Mouse (Mus musculus): ENCODE measurements around the gene Rabggta. TPM values are rescaled to one million over a fixed set of nuclear protein-coding genes. Genes with fewer than 3 reads are reported as not detected.

Rabggta gene
- polyA plus RNA-seq, 1 experiment: 11.5 TPM

DNA sequence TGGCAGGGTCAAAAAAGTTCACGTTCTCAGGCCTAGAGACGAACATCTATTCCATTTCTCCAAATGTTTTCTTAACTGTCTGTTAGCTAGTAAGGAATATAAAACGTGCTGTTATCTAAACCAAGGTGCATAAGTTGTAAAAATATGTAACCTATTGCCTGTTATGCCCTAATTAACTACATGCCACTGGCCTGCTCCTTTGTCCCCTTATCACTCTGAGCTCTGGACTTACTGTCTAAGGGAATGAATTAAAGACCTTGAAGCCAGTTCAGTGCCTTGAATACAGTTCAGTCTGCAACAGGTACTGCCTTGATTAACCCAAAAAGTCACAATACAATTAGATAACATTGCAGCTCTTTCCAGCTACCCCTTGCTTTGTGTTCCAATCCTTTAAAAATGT lies 13.3 kb upstream of the Rabggta start:
- no peak overlapping the region for H3K27ac ChIP-seq (ENCODE audit: insufficient read depth, low read length)
- H3K4me3 ChIP-seq (ENCODE audit: insufficient read depth, low read length): no peak overlapping the region
- TF ChIP-seq POLR2A (IDR thresholded peaks at IDR 0.05; ENCODE audit: low read depth, low read length) (no peak), CTCF (IDR thresholded peaks at IDR 0.05; ENCODE audit: borderline replicate concordance, insufficient read depth, low read length) (no peak)
- no peaks in the 10 kb centered on the region for H3K4me1 ChIP-seq (ENCODE audit: control insufficient read depth, insufficient read depth, low read length)

DNA sequence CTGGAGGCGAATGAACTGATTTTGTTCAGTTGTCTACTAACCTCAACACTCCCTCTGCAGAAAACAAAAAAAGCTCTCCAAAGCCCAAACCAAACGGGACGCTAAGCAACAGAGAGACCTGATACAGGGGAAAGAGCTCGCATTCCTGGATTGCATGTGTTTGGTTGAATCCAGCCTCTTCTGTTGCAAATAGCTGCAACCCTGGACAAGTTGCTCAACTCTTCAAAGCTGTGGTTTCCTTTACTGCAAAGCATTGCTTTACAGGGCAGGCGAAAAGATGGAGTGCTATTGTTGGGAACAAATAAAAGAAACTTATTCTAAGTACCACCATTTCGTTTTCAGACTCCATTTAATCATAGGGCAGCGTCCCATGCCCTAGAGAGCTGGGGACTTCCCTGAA lies 12.8 kb upstream of the Rabggta start:
- no peak overlapping the region for H3K4me3 ChIP-seq (ENCODE audit: insufficient read depth, low read length)
- TF ChIP-seq CTCF (IDR thresholded peaks at IDR 0.05; ENCODE audit: borderline replicate concordance, insufficient read depth, low read length): no peak
- no peak for TF ChIP-seq POLR2A (IDR thresholded peaks at IDR 0.05; ENCODE audit: low read depth, low read length)
- no peaks in the 10 kb centered on the region for H3K4me1 ChIP-seq (ENCODE audit: control insufficient read depth, insufficient read depth, low read length)
- no peak overlapping the region for H3K27ac ChIP-seq (ENCODE audit: insufficient read depth, low read length)

DNA sequence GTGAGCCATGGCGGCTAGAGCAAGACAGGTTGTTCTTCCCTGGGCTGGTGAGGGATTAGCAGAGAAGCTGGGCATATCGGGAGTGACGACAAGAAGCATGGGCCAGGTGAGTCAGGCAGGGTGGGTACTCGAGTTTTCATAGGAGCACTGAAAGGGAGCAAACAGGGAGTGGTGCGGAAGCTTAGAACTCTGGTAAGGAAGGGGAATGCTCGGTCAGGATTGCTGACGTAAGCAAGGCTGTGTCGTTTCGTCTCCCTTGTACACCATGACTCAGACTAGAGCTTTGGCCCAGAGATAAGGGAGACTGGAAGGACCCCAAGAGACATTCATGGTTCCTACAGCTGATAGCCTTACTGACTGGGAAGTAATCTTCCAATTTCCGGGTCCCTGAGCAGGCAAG lies 11.8 kb upstream of the Rabggta start:
- no peak overlapping the region for H3K4me3 ChIP-seq (ENCODE audit: insufficient read depth, low read length)
- no peaks in the 10 kb centered on the region for H3K4me1 ChIP-seq (ENCODE audit: control insufficient read depth, insufficient read depth, low read length)
- H3K27ac ChIP-seq (ENCODE audit: insufficient read depth, low read length): no peak overlapping the region
- TF ChIP-seq POLR2A (IDR thresholded peaks at IDR 0.05; ENCODE audit: low read depth, low read length) (no peak), CTCF (IDR thresholded peaks at IDR 0.05; ENCODE audit: borderline replicate concordance, insufficient read depth, low read length) (no peak)

DNA sequence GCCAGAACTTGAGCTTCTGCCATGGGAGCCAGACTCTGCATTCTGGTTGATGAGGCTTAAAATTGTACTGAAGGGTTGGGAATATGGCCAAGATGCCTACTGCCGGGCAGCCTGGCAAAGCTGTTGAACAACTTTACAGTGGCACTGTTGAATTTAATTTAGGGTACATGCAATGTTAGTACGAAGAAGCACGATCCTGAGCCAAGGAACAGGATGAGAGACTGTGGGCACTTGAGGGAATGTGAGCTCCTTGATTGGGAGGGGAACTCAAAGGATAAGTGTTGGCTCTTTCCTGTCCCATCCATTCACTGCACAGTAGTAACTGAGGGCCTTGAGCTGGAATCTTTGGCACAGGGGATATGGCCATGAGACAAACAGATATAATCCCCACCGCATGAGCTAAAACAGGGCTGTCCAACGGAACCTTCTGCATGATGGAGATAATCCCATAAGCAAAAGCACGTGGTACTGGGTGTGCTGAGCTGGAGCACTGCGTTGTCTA lies 8.5 kb upstream of the Rabggta start:
- Histone ChIP-seq H3K4me3 (ENCODE audit: insufficient read depth, low read length) (no peak overlapping the region), H3K27ac (ENCODE audit: insufficient read depth, low read length) (no peak overlapping the region), H3K4me1 (ENCODE audit: control insufficient read depth, insufficient read depth, low read length) (no peaks in the 10 kb centered on the region)
- TF ChIP-seq CTCF (IDR thresholded peaks at IDR 0.05; ENCODE audit: borderline replicate concordance, insufficient read depth, low read length): no peak
- TF ChIP-seq POLR2A (IDR thresholded peaks at IDR 0.05; ENCODE audit: low read depth, low read length): no peak

DNA sequence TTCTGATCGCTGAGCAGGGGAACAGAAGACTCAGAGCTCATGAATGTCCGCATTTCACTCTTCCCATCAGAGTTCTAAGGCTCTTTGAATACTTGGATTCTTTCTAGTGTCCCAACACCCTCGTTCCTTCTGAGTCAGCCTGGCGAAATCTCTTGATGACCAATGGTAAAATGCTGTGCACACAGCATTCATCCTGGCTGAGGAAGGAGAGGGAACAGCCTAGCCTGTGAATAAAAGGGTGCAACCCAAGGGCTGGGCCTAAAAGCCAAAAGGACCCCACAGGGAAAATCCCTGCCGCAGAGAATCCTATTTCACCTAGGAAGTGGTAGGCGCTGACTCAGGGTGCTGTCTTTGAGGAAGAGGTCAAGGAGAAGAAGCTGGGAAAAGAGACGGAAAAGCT lies 8.1 kb upstream of the Rabggta start:
- no peak overlapping the region for H3K4me3 ChIP-seq (ENCODE audit: insufficient read depth, low read length)
- no peaks in the 10 kb centered on the region for H3K4me1 ChIP-seq (ENCODE audit: control insufficient read depth, insufficient read depth, low read length)
- H3K27ac ChIP-seq (ENCODE audit: insufficient read depth, low read length): no peak overlapping the region
- TF ChIP-seq CTCF (IDR thresholded peaks at IDR 0.05; ENCODE audit: borderline replicate concordance, insufficient read depth, low read length) (no peak), POLR2A (IDR thresholded peaks at IDR 0.05; ENCODE audit: low read depth, low read length) (no peak)

DNA sequence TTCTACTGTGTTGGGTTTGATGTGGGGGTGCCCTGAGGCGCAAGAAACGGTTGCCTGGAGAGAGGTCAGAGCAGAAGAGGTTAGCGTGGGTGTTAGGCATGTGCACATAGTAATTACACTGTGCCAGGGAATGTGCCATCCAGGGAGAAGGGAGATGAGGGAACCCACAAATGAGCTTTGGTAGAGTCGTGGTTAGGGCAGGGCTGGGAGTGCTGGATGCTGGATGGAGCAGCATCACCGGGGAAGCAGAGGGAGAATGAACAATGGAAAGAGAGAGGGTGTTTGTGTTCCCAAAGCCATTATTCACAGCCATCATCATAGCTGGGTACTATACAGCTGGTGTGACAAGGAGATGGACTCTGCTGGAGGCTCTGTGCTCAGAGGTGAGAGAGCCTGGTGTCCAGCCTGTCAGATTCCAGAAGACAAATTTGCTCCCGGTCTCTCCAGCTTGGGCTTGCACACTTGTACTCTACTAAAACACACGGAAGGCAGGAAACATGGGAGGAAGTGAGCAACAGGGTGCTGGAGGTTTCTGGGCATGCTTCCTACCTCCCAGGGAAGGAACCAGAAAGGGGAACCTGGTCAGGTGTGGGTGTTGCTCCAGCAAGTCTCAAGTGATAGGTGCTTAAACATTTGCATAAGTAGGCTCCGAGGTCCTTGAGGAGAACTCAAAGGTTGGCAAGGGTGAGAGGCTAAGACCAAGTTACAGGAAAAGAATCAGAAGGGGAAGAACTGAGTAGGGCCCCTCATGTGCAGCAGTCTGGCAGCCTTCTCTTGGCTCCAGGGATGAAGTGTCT lies 6.0 kb upstream of the Rabggta start:
- no peak overlapping the region for H3K4me3 ChIP-seq (ENCODE audit: insufficient read depth, low read length)
- peaks cover 8% of the 10 kb centered on the region; the same call in 1 of the 2 replicates for H3K4me1 ChIP-seq (ENCODE audit: control insufficient read depth, insufficient read depth, low read length)
- TF ChIP-seq POLR2A (IDR thresholded peaks at IDR 0.05; ENCODE audit: low read depth, low read length): no peak
- TF ChIP-seq CTCF (IDR thresholded peaks at IDR 0.05; ENCODE audit: borderline replicate concordance, insufficient read depth, low read length): no peak
- H3K27ac ChIP-seq (ENCODE audit: insufficient read depth, low read length): no peak overlapping the region

DNA sequence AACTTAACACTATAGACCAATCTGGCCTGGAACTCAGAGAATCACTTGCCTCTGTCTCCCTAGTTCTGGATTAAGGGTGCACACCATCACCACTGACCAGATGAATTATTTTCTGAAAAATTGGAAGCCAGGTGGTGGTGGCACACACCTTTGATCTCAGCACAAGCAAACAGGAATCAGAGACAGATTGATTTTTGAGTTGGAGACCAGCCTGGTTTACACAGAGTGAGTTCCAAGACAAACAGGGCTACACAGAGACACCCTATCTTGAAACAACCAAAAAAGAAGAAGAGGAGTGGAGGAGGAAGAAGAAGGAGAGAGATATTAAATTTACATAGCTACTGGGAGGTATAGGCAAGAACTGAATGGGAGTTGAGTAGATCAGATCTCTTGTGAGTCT lies 4.2 kb upstream of the Rabggta start:
- no peak overlapping the region for H3K4me3 ChIP-seq (ENCODE audit: insufficient read depth, low read length)
- TF ChIP-seq CTCF (IDR thresholded peaks at IDR 0.05; ENCODE audit: borderline replicate concordance, insufficient read depth, low read length) (no peak), POLR2A (IDR thresholded peaks at IDR 0.05; ENCODE audit: low read depth, low read length) (no peak)
- H3K27ac ChIP-seq (ENCODE audit: insufficient read depth, low read length): no peak overlapping the region
- H3K4me1 ChIP-seq (ENCODE audit: control insufficient read depth, insufficient read depth, low read length): peaks cover 8% of the 10 kb centered on the region; the same call in 1 of the 2 replicates

DNA sequence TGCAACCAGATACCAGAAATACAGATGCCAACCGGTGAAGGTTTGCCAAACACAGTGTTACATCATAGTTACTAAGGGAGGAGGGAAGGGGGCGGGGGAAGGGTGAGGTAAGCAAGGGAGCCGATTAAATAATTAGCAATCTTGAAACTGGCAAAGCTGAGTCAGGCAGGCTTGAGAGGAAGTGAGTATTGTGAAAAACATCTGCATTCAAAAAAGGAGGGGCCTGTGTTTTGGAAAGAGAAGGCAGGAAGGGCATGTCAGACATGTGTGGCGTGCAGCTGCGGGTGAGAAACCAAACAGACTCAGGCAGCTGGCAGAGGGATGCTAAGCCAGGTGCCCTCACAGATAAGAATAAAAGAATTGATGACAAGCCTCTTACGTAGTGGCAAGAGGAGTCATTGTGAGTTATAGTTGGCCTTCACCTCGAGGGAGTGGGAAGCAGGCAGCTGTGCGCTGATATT lies 2.4 kb upstream of the Rabggta start:
- H3K4me1 ChIP-seq (ENCODE audit: control insufficient read depth, insufficient read depth, low read length): peaks cover 8% of the 10 kb centered on the region; the same call in 1 of the 2 replicates
- H3K4me3 ChIP-seq (ENCODE audit: insufficient read depth, low read length): no peak overlapping the region
- no peak overlapping the region; the same call in 1 of the 2 replicates for H3K27ac ChIP-seq (ENCODE audit: insufficient read depth, low read length)
- TF ChIP-seq POLR2A (IDR thresholded peaks at IDR 0.05; ENCODE audit: low read depth, low read length) (no peak), CTCF (IDR thresholded peaks at IDR 0.05; ENCODE audit: borderline replicate concordance, insufficient read depth, low read length) (no peak)

DNA sequence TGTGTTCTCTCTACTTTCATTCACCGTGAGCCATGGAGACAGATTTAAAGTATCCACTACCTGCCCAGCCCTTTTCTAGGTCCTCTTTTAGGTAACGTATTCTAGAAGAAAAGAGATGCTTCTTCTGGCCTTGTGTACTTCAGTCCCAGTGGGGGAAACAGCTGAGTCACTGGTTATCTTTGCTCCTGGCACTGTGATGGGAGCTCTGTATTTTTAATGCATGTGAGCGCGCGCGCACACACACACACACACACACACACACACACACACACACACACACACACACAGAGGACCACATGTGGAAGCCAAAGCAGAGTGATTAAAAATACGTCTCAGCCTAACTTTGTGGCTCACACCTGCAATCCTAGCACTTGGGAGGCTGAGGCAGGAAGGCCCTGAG lies 1.4 kb upstream of the Rabggta start:
- TF ChIP-seq POLR2A (IDR thresholded peaks at IDR 0.05; ENCODE audit: low read depth, low read length): no peak
- no peak for TF ChIP-seq CTCF (IDR thresholded peaks at IDR 0.05; ENCODE audit: borderline replicate concordance, insufficient read depth, low read length)
- Histone ChIP-seq H3K4me3 (ENCODE audit: insufficient read depth, low read length) (no peak overlapping the region), H3K27ac (ENCODE audit: insufficient read depth, low read length) (no peak overlapping the region), H3K4me1 (ENCODE audit: control insufficient read depth, insufficient read depth, low read length) (peaks cover 8% of the 10 kb centered on the region; the same call in 1 of the 2 replicates)

DNA sequence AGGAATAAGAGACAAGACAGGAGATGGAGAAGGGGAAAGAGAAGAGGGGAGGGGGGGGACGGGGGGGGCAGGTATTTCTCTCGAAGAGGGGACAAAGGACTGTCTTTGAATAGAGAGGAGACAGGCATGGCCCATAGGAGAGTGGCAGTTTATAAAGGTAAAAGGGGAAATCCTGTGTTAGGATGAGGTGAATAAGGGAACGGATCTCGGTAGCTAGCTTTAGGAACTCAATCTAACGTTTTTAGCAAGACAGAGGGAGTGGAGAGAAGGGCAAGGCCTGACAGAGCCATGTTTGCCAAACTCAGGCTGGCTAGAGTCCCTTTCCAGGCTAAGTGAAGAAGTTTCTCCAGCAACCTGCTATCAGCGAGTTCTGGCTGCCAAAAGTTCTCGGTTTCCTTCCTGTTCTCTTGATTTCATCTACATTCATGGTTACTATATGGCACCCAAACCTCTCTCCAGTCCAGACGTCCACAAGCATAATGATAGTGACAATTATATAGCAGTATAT lies 429 bp upstream of the Rabggta start:
- TF ChIP-seq POLR2A (IDR thresholded peaks at IDR 0.05; ENCODE audit: low read depth, low read length) (no peak), CTCF (IDR thresholded peaks at IDR 0.05; ENCODE audit: borderline replicate concordance, insufficient read depth, low read length) (no peak)
- Histone ChIP-seq H3K4me3 (ENCODE audit: insufficient read depth, low read length) (no peak overlapping the region), H3K27ac (ENCODE audit: insufficient read depth, low read length) (no peak overlapping the region), H3K4me1 (ENCODE audit: control insufficient read depth, insufficient read depth, low read length) (peaks cover 8% of the 10 kb centered on the region; the same call in 1 of the 2 replicates)
